Comparison of ENCODE assay signal across 8 mouse cellular contexts in genomic region chr6:146576903-146577302, GRCm38 (mm10). TPM values are rescaled to one million over a fixed set of nuclear protein-coding genes. Genes with fewer than 3 reads are reported as not detected.
DNase-seq lines count a peak whose midpoint lies in the region; ATAC-seq and TF ChIP-seq lines count a peak whose summit lies in the region.

Gene Fgfr1op2 (plus strand): TSS chr6:146577203.

- DNase-seq in layer of hippocampus, adult 8-10 months (ENCODE audit: low spot score in 2 of 2): no peak
- no peak for DNase-seq in layer of hippocampus, adult 9-11 months
- no peak for DNase-seq in adrenal gland, postnatal 4 days (ENCODE audit: low spot score in 2 of 2)
- DNase-seq in gastrocnemius, postnatal 36 days: no peak
- DNase-seq in midbrain, embryonic 11.5 days (ENCODE audit: low spot score, missing footprints): no peak
- DNase-seq in embryo, embryonic 10.5 days (ENCODE audit: low spot score): no peak
- no peak for DNase-seq in lung, postnatal 10 days

- peak within 1 kb of the TSS; percentile 81 for H3K4me2 ChIP-seq in intestine, postnatal 0 days (replicated peaks; ENCODE audit: low read depth)
- peak within 1 kb of the TSS; percentile 83 for H3K4me2 ChIP-seq in midbrain, embryonic 11.5 days

- H3K9me3 ChIP-seq in intestine, postnatal 0 days (ENCODE audit: control insufficient read depth): no peaks in the 10 kb centered on the region
- no peaks in the 10 kb centered on the region for H3K9me3 ChIP-seq in midbrain, embryonic 11.5 days (ENCODE audit: control insufficient read depth, low read length)

- peak within 1 kb of the TSS; percentile 97 for H3K9ac ChIP-seq in intestine, postnatal 0 days (ENCODE audit: low read depth, low read length)
- H3K9ac ChIP-seq in midbrain, embryonic 11.5 days (ENCODE audit: low read length): peak within 1 kb of the TSS; percentile 93

- intact Hi-C loops in gastrocnemius, postnatal 36 days (cut with DNase I): loop anchor here (5.0 kb wide), 1 partner anchor 75 kb away; the partner anchor contains the start of gene Itpr2

- 1% methylated on average over 13 of the region's 13 CpGs for WGBS in intestine, postnatal 0 days
- WGBS in midbrain, embryonic 11.5 days: under 1% methylated on average over 13 of the region's 13 CpGs

- TF ChIP-seq CTCF in intestine, postnatal 0 days (IDR thresholded peaks at IDR 0.05; ENCODE audit: low read depth): no peak

- no peaks in the 10 kb centered on the region for H3K36me3 ChIP-seq in intestine, postnatal 0 days (ENCODE audit: control insufficient read depth, insufficient read depth)
- H3K36me3 ChIP-seq in midbrain, embryonic 11.5 days (ENCODE audit: control insufficient read depth, insufficient read depth, low read length): no peaks in the 10 kb centered on the region

- peak within 1 kb of the TSS; percentile 92 for H3K4me3 ChIP-seq in intestine, postnatal 0 days (ENCODE audit: low read depth, low read length)
- H3K4me3 ChIP-seq in midbrain, embryonic 11.5 days (ENCODE audit: low read depth, low read length): peak within 1 kb of the TSS; percentile 96

- H3K27ac ChIP-seq in intestine, postnatal 0 days (ENCODE audit: low read depth, low read length): peak within 1 kb of the TSS; percentile 99
- H3K27ac ChIP-seq in midbrain, embryonic 11.5 days (ENCODE audit: low read depth, low read length): peak within 1 kb of the TSS; percentile 74

- H3K27me3 ChIP-seq in intestine, postnatal 0 days (replicated peaks; ENCODE audit: control insufficient read depth, insufficient read depth, low read length): no peaks in the 10 kb centered on the region
- H3K27me3 ChIP-seq in midbrain, embryonic 11.5 days (ENCODE audit: control insufficient read depth, insufficient read depth, low read length): no peaks in the 10 kb centered on the region

- H3K4me1 ChIP-seq in intestine, postnatal 0 days (replicated peaks; ENCODE audit: control insufficient read depth, insufficient read depth, low read length): no peaks in the 10 kb centered on the region; the same call in 1 of the 2 replicates
- peaks cover 14% of the 10 kb centered on the region for H3K4me1 ChIP-seq in midbrain, embryonic 11.5 days (ENCODE audit: control insufficient read depth, insufficient read depth, low read length)

- ATAC-seq in intestine, postnatal 0 days: peak; percentile 7; the same call in 1 of the 2 replicates
- no peak for ATAC-seq in midbrain, embryonic 11.5 days (ENCODE audit: low FRiP score)

RNA-seq across cellular contexts. Expression of gene Fgfr1op2, which starts in this region (rescaled TPM):
- 100 to 1,000 TPM in 2 of 4 experiments, 10 to 100 TPM in 2; 88.9 to 122 (median 103) TPM for total RNA-seq in layer of hippocampus, adult 8-10 months (2022)
- 10 to 100 TPM; 78.4 to 79.2 TPM for total RNA-seq in adrenal gland, postnatal 4 days (2021)
- 10 to 100 TPM; 44.0 to 48.1 TPM for total RNA-seq in gastrocnemius, postnatal 36 days (2021)
- 75.1 and 78.8 TPM in 2 replicates for polyA plus RNA-seq in intestine, postnatal 0 days (2015; fragmentation: Nextera tagmentation; extraction: Ambion mirVana)
- polyA plus RNA-seq in midbrain, embryonic 11.5 days (2014; fragmentation: Nextera tagmentation; extraction: Ambion mirVana): 77.1 and 78.9 TPM in 2 replicates
